Mouse (Mus musculus) heart, embryonic 16.5 days (tissue): ENCODE results near the gene Olfr1496. TPM values are rescaled to one million over a fixed set of nuclear protein-coding genes. Genes with fewer than 3 reads are reported as not detected.
"Not testable (repeated sequence)": the region's sequence is repeated elsewhere in the genome, so short reads cannot be mapped to it uniquely, and the experiment has no call there.

Source experiments
- ATAC-seq: fragments of 200-750 bp; cut with Nextera tagmentation; replicated peaks from 2 replicates; pipeline ENCODE4 v1.8.0; 2017; ENCODE audit warnings: moderate number of reproducible peaks; ENCODE audit not compliant: insufficient read depth, low FRiP score; ENCODE audit errors: extremely low read depth
- H3K27ac ChIP-seq: fragments of 300-500 bp; sonication (generic); 2 replicates; pipeline ENCODE4 v1.5.1; 2014; ENCODE audit warnings: mild to moderate bottlenecking, low read length, control low read depth, moderate library complexity
- H3K27me3 ChIP-seq: fragments of 300-500 bp; sonication (generic); 2 replicates; pipeline ENCODE4 v1.6.1; 2014; ENCODE audit warnings: low read length, mixed read lengths; ENCODE audit not compliant: control insufficient read depth, insufficient read depth
- H3K36me3 ChIP-seq: fragments of 300-500 bp; sonication (generic); 2 replicates; pipeline ENCODE4 v1.6.1; 2014; ENCODE audit not compliant: control insufficient read depth, insufficient read depth
- H3K4me1 ChIP-seq: fragments of 300-500 bp; sonication (generic); 2 replicates; pipeline ENCODE4 v1.6.1; 2014; ENCODE audit warnings: low read length, mixed read lengths; ENCODE audit not compliant: control insufficient read depth, insufficient read depth
- H3K4me2 ChIP-seq: fragments of 300-500 bp; sonication (generic); 2 replicates; pipeline ENCODE4 v1.6.1; 2014; ENCODE audit warnings: low read depth, mild to moderate bottlenecking, control low read depth, low read length
- H3K4me3 ChIP-seq: fragments of 300-500 bp; sonication (generic); 2 replicates; pipeline ENCODE4 v1.5.1; 2014; ENCODE audit warnings: mild to moderate bottlenecking, control low read depth, low read length
- H3K9ac ChIP-seq: fragments of 300-500 bp; sonication (generic); 2 replicates; pipeline ENCODE4 v1.6.1; 2014; ENCODE audit warnings: low read length, control low read depth
- H3K9me3 ChIP-seq: fragments of 300-500 bp; sonication (generic); replicated peaks from 2 replicates; pipeline ENCODE4 v1.6.1; 2016; ENCODE audit warnings: low read length; ENCODE audit not compliant: control insufficient read depth
- WGBS: fragments of 180-500 bp; shearing (Covaris S2); extraction: QIAGEN DNeasy Blood & Tissue Kit; methylation state at CpG from one replicate; pipeline ENCODE4 v1.1.7; 2014; 5-methylcytosine and 5-hydroxymethylcytosine counted together
- polyA plus RNA-seq: library from polyadenylated mRNA; unstranded; fragments of >200 nt; fragmentation: Nextera tagmentation; extraction: Ambion mirVana; gene quantifications from 2 replicates; pipeline ENCODE4 v1.2.1, GENCODE M21; 2015

Gene Olfr1496
- not detected in 2 replicates for polyA plus RNA-seq

DNA sequence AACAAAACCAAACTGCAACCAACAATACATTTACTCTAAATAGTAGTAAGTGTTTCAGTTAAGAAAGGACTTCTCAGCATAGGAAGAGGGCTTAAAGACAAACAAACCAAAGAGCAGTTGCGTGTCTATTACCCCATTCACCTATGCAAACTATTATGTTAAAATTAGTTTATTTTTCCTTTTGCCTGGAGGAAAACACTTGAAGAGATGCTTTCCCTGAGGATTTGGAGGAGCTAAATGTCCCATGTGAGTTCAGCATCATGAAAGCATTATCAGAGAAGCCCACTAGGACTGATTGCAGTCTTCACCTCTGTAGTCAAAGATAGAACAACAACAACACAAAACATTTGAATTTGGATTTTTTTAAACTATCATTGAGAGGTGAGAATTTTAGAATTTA is at the start of gene Olfr1496:
Olfr1496 (plus strand) TSS at position 301 of the 400 bp plus-strand sequence.
- H3K27ac ChIP-seq: no peak within 1 kb of the TSS
- H3K9ac ChIP-seq: no peak within 1 kb of the TSS
- 74% methylated on average over 1 of the region's 1 CpGs for WGBS
- H3K27me3 ChIP-seq: no peaks in the 10 kb centered on the region
- no peak within 1 kb of the TSS for H3K4me2 ChIP-seq
- H3K9me3 ChIP-seq: no peaks in the 10 kb centered on the region
- no peak for ATAC-seq
- H3K4me3 ChIP-seq: no peak within 1 kb of the TSS
- H3K4me1 ChIP-seq: no peaks in the 10 kb centered on the region
- H3K36me3 ChIP-seq: no peaks in the 10 kb centered on the region

DNA sequence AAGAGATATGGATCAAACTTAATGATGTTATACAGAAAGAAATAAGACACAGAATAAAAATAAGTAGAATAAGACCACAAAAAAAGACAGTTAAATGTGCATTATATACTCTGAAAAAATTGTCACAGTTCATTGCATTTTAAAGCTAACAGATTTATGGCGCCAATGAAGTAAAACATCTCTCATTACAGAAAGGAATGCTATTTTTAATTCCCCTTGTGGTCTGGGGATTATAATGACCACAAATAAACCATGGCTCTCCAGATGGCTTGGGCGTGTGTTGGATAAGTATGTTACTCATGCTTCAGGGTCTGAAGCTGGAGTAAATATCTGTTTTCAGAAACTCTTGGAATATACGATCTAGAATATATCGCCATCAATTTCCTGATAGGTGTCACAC is 38.2 kb upstream of the Olfr1496 start, which contains the start of gene Olfr1494:
Olfr1494 (plus strand) TSS at position 301 of the 400 bp plus-strand sequence.
- Histone ChIP-seq H3K27ac (no peak within 1 kb of the TSS), H3K9ac (no peak within 1 kb of the TSS), H3K4me2 (no peak within 1 kb of the TSS), H3K4me3 (no peak within 1 kb of the TSS), H3K9me3 (no peaks in the 10 kb centered on the region), H3K36me3 (no peaks in the 10 kb centered on the region), H3K27me3 (no peaks in the 10 kb centered on the region), H3K4me1 (no peaks in the 10 kb centered on the region)
- ATAC-seq: no peak
- 80% methylated on average over 4 of the region's 4 CpGs for WGBS

DNA sequence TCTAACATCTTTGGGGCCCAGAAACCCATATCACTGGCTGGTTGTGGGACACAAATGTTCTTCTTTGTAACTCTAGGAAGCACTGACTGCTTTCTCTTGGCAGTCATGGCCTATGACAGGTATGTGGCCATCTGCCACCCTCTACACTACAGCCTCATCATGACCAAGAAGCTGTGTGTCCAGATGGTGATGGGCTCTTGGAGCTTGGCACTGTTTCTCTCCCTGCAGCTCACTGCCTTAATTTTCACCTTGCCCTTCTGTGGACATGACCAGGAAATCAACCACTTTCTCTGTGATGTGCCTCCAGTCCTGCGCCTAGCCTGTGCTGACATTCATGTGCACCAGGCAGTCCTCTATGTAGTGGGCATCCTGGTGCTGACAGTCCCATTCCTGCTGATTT is 28.3 kb upstream of the Olfr1496 start:
- no peak overlapping the region for H3K27ac ChIP-seq
- H3K9me3 ChIP-seq: peaks cover 3% of the 10 kb centered on the region; the same call in 1 of the 2 replicates
- H3K36me3 ChIP-seq: no peaks in the 10 kb centered on the region
- H3K9ac ChIP-seq: no peak overlapping the region
- H3K27me3 ChIP-seq: no peaks in the 10 kb centered on the region
- no peak overlapping the region for H3K4me3 ChIP-seq
- no peaks in the 10 kb centered on the region for H3K4me1 ChIP-seq
- WGBS: 89% methylated on average over 1 of the region's 1 CpGs
- no peak overlapping the region for H3K4me2 ChIP-seq
- no peak for ATAC-seq

DNA sequence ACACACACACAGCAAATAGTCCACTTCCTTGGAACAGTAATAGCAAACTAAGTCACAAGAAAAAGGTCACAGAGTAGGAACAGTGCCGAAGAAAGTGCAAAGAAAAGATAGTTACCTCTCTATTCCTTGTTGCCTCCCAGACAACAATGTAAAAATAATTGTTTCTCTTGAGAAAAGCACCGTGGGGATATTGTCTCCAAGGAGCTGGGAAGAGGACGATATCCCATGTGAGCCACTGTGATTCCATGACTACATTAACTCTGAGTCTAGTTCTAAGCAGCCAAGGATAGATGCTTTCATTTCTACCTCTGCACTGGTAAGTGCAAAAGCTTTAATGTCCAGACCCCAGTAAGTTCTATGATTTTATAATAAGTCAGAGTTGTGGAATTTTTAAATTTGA is 13.4 kb upstream of the Olfr1496 start, which contains the start of gene Olfr1495:
Olfr1495 (plus strand) TSS at position 301 of the 400 bp plus-strand sequence.
- H3K36me3 ChIP-seq: no peaks in the 10 kb centered on the region
- H3K9me3 ChIP-seq: 0 out of 2 replicates have a peak, but pooled peaks cover 4% of the 10 kb centered on the region
- no peaks in the 10 kb centered on the region for H3K4me1 ChIP-seq
- H3K27ac ChIP-seq: no peak within 1 kb of the TSS
- H3K4me3 ChIP-seq: no peak within 1 kb of the TSS
- ATAC-seq: no peak
- H3K9ac ChIP-seq: no peak within 1 kb of the TSS
- H3K27me3 ChIP-seq: no peaks in the 10 kb centered on the region
- WGBS: 66% methylated on average over 3 of the region's 3 CpGs
- no peak within 1 kb of the TSS for H3K4me2 ChIP-seq

DNA sequence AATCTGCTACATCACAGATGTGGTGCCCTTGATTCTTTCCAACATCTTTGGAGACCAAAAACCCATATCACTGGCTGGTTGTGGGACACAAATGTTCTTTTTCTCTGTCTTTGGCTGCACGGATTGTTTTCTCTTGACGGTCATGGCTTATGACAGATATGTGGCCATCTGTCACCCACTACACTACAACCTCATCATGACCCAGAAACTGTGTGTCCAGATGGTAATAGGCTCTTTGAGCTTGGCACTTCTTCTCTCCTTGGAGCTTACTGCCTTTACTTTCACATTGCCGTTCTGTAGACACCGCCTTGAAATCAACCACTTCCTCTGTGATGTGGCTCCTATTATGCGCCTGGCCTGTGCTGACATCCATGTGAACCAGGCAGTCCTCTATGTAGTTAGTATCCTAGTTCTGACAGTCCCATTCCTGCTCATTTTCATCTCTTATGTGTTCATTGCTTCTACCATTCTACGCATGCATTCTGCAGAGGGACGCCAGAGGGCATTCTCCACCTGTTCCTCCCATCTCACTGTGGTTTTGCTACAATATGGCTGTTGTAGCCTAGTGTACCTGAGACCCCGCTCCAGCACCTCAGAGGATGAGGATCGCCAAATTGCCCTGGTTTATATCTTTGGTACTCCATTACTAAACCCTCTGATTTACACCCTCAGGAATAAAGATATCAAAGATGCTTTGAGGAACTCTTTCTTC is 9.0 kb upstream of the Olfr1496 start:
- peaks cover 4% of the 10 kb centered on the region; the same call in 1 of the 2 replicates for H3K9me3 ChIP-seq
- H3K4me1 ChIP-seq: no peaks in the 10 kb centered on the region
- 84% methylated on average over 9 of the region's 9 CpGs for WGBS
- H3K4me2 ChIP-seq: no peak overlapping the region
- no peaks in the 10 kb centered on the region for H3K36me3 ChIP-seq
- no peaks in the 10 kb centered on the region for H3K27me3 ChIP-seq
- H3K27ac ChIP-seq: no peak overlapping the region
- H3K9ac ChIP-seq: no peak overlapping the region
- ATAC-seq: no peak
- no peak overlapping the region for H3K4me3 ChIP-seq

DNA sequence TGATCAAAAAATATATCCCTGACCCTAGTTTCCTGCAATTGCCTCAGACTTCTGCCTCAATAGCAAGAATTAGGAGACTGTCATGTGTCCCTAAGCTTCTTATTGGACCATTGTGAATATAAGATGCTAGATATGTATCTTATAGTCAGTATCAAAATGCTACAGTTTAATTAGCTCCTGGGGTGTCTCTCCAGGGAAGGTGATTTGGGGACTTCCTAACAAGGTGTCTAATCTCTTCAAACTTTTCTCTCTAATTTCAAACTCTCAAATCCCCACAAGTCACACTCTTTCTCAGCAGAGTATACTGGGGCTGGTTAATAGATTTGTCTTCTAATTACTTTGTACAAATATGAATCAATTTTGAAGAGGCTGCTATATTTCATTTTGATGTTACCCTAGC is 20.4 kb downstream of the Olfr1496 start, which contains the start of gene Olfr1497:
Olfr1497 (minus strand) TSS at position 101 of the 400 bp plus-strand sequence.
- no peaks in the 10 kb centered on the region for H3K36me3 ChIP-seq
- H3K27ac ChIP-seq: no peak within 1 kb of the TSS
- H3K9ac ChIP-seq: no peak within 1 kb of the TSS
- no peak within 1 kb of the TSS for H3K4me2 ChIP-seq
- no peaks in the 10 kb centered on the region for H3K27me3 ChIP-seq
- H3K9me3 ChIP-seq: no peaks in the 10 kb centered on the region
- no peaks in the 10 kb centered on the region for H3K4me1 ChIP-seq
- H3K4me3 ChIP-seq: no peak within 1 kb of the TSS
- no peak for ATAC-seq

DNA sequence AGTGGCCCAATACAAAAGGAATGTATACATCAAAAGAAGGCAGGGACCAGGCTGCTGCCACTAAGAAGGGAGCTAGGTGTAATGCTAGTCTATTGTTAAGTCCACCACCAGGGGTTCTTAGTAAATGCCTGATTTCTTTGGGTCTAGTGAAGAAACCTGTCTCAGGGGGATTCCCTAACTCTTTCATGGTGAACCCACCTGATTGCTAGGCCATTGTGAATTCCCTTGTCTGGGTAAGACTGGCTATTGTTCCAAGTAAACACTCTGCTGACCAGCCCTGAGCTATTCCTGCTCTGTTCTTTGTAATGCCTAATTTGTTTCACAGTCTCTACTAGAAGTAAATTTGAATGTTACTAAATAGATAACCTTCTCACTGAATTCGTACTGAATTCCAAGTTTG is 27.8 kb downstream of the Olfr1496 start:
- H3K9ac ChIP-seq, H3K9me3 ChIP-seq, H3K4me1 ChIP-seq, H3K27me3 ChIP-seq, H3K4me3 ChIP-seq, H3K36me3 ChIP-seq, H3K27ac ChIP-seq, H3K4me2 ChIP-seq, ATAC-seq: not testable (repeated sequence)
- WGBS: 56% methylated on average over 1 of the region's 1 CpGs

DNA sequence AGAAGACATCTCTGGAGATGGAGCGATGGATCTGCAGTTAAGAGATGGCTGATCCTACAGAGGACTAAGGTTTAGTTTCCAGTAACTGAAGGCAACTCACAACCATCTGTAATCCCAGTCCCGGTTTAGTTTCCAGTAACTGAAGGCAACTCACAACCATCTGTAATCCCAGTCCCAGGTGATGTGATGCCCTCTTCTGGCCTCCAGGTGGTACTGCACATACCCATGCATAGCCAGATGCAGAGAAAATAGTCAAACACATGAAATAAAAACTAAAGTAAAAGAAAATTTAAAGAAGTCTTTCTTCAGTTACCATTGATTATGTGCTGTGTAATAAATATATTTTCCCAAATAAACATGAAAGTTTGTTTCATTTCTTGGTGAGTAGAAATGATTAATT is 35.1 kb downstream of the Olfr1496 start:
- H3K4me1 ChIP-seq: no peaks in the 10 kb centered on the region
- H3K4me2 ChIP-seq: no peak overlapping the region
- no peaks in the 10 kb centered on the region for H3K36me3 ChIP-seq
- no peaks in the 10 kb centered on the region for H3K9me3 ChIP-seq
- H3K27me3 ChIP-seq: no peaks in the 10 kb centered on the region
- no peak for ATAC-seq
- 52% methylated on average over 2 of the region's 2 CpGs for WGBS
- H3K4me3 ChIP-seq: no peak overlapping the region
- no peak overlapping the region for H3K27ac ChIP-seq
- H3K9ac ChIP-seq: no peak overlapping the region

DNA sequence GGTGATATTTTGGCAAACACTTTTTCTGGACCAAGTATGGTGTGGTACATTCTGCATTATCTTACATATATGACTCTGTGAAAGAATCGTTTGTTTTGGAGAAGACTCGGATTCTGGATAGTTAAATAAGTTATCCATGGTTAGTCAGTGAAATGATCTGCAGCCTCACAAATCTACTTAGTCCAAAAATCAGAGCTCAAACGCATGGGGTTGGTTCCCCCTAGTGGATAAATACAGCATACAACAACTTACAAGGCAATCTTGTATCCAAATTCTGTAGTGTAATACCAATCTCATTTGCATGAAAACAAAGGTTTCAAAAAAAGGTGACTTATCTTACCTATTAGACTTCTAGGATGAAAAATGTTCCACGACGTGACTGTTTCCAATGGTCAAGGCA is 41.1 kb downstream of the Olfr1496 start:
- no peak overlapping the region for H3K4me2 ChIP-seq
- ATAC-seq: no peak
- H3K9me3 ChIP-seq: no peaks in the 10 kb centered on the region
- H3K4me3 ChIP-seq: no peak overlapping the region
- WGBS: 22% methylated on average over 5 of the region's 5 CpGs
- no peaks in the 10 kb centered on the region for H3K4me1 ChIP-seq
- H3K36me3 ChIP-seq: no peaks in the 10 kb centered on the region
- no peak overlapping the region for H3K27ac ChIP-seq
- H3K27me3 ChIP-seq: no peaks in the 10 kb centered on the region
- H3K9ac ChIP-seq: no peak overlapping the region
